Mouse (Mus musculus) adrenal gland, postnatal 4 days (tissue): ENCODE data around the gene Irf1. TPM values are rescaled to one million over a fixed set of nuclear protein-coding genes. Genes with fewer than 3 reads are reported as not detected.

ENCODE experiments used
- DNase-seq, 2 experiments: peaks; one replicate each; pipeline ENCODE4 v3.0.0; 2021 to 2022; ENCODE audit warnings: low spot score in 2 of 2, mixed read lengths in 2 of 2
- total RNA-seq, 2 experiments: library from RNA; stranded (reverse); gene quantifications; 2 replicates each; pipeline ENCODE4 v1.2.3; 2021

Irf1 gene
- total RNA-seq, 2 experiments from 2014 or later, result 33.6 to 40.2 TPM

GRCm38 (mm10) chr11:53759545-53760406 lies 10.0 kb upstream of the Irf1 start:
- DNase-seq, result no peak

GRCm38 (mm10) chr11:53761284-53761683 lies 8.5 kb upstream of the Irf1 start:
- no peak for DNase-seq

DNA sequence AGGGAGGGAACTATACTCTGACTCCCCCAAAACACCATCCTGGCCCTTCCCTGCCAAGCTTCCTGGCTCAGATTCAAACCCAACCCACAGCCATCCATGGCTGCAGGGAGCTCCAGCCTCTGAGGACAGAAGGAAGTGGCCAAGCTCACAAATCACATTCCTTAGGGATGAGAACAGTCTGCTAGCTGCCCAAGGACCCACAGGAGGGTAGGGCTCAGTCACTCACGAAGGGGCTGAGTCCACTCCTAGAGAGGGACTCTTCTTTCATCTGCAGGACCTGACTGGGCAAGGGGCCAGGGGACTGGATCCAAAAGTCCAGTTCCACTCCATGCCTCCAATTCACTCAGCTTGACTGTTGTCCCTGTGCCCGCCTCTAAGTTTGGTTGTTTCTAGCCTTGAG lies 8.0 kb upstream of the Irf1 start:
- DNase-seq, result peak; percentile 51 to 74

DNA sequence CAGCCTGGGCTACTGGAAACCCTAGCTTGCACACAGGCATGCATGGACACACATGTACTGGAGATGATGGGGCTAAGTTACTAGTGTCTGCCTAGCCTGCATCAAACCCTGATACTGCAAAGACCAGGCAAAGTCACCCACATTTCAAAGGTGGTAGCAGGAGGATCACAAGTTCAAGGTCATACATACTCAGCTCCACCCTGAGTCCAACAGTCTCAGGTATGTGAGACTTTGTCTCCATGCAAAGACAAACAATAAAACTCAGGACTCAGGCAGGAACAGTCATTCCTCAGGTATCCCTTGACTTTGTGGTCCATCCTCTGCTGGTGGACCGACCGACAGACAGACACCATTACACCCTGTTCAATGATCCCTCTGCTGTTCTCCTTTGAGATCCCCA lies 7.4 kb upstream of the Irf1 start:
- DNase-seq, result no peak

DNA sequence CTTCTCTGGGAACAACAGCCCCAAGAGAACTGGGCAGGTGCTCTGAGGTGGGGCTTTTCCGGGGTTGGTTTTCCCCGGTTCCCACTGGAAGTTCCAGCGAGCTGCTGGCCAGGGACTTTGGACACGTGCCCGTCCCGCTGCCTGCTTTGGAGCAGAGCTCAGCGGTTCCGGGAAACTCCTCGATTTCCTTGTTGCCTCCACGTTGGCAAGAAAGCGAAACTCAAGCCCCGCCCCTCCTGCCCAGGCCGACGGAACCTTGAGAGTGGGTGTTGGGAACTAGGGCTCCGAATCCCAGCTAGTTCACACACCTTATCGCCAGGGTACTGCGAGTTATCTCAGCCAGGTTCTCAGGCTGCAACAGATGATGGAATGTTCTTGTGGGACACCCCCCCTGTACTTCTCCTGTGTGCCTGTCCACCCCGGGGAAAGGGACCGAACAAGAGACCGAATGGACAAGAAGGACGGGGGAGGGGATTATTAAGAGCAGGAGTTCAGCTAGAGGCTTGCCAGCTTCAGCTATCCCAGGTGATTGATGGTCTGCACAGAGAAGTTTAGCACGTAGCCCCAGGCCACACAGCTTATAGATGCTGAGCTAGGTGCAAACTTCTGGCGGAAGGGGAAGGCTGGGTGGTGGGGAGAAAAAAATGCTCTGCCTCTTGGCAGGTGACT lies 6.9 kb upstream of the Irf1 start:
- peak; percentile 64 to 85 for DNase-seq

GRCm38 (mm10) chr11:53763496-53764140 lies 6.2 kb upstream of the Irf1 start:
- DNase-seq, result peak; percentile 59 to 86

DNA sequence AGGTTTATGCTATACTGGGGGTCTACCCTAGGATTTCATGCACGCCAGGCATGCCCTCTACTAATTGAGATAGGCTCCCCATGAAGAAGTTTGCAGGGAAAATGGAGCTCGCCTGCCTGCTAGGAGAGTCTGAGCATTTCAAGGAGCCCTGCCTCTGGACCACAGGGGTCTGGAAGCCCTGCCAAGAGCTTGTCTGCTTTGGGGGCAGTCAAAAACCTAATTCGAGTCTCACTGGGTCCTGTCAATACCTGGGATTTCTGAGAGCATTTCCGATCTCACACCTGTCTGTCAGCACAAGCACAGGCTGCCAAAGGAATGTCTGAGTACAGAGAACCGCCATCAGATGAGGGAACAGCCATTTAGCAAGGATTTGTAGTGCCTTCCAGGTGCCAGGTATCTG lies 5.2 kb upstream of the Irf1 start:
- no peak for DNase-seq

GRCm38 (mm10) chr11:53768422-53769184 lies 1.2 kb upstream of the Irf1 start:
- DNase-seq, result no peak

DNA sequence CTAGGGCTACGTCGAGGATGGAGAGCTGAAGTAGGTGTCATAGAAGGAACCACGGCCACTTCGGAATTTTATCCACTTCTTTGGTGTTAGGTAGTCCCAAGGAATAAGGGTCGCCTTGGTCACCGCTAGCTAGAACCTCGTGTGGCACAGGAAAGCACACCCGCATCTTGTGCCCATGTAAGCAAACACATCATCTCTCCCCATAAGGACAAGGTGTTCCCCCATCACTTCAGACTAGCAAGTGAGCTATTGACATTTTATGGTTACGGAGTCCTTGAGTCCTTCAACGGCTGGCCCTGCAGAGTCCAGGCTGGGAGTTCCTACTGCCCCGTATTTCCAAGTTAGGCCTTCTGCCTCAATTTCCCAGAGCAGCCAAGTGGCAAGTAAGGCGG lies 633 bp upstream of the Irf1 start:
- no peak for DNase-seq

DNA sequence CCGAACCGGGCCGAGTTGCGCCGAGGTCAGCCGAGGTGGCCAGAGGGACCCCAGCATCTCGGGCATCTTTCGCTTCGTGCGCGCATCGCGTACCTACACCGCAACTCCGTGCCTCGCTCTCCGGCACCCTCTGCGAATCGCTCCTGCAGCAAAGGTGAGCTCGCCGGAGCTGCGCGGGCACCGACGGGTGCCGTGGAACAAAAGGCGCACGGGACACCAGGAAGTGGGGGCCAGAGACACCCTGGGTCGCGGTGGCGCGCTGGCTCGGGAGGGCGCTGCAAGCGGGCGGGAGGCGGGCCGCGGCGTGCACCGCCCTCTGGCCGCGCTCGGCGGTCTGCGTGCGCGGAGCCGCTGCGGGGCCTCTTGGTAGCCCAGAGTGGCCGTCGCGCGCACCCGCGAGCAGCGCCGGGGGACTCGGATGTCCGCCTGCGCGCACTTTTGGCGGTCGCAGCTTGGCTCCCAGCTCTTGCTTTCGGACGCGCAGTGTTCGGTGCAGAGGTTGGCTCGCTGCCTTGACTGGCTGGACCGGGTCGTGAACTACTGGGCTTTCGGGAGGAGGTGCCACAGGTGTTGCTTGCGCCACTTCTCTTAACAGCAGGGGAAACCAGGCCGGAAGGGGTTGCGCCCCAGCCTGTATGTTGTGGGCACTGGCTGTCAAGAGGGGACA lies 444 bp downstream of the Irf1 start:
- peak; percentile 59 to 60 for DNase-seq

DNA sequence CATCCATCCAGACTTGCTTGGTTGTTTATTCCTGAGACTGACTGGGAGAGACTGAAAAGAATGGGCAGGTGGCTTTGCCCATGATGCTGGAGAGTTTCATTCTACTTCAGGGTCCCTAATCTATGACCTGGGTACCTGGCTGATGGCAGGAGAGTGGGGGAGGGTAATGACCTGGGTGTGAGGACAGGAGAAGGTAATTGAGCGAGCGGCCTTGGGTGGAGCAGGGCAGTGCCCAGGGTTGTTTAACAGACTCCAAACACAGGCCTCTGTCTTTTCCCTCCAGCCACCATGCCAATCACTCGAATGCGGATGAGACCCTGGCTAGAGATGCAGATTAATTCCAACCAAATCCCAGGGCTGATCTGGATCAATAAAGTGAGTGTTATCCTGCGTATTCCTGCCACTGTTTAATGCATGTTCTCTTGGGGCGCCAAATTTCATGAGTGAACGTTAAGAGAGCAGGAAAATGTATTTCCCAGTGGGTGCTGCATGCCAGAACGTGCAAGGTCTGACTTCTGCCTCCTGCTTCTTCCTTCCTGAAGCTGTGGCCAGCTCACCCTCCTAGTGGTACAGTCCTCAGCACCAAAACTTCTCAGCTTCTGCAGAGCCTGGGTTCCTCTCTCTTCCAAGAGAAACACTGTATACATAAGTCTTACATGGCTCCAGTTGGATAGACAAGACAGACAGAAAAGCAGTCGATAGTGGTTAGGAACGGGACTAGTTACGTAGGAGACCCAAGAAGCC lies 1.4 kb downstream of the Irf1 start:
- no peak for DNase-seq

- DNase-seq, result no peak
These were observed 2.7 kb downstream of the Irf1 start for GRCm38 (mm10) chr11:53772536-53772935.

- no peak for DNase-seq
These were observed 3.3 kb downstream of the Irf1 start, which contains the start of gene Gm17334 for GRCm38 (mm10) chr11:53773087-53773486. Gm17334 (minus strand) TSS chr11:53773187.

GRCm38 (mm10) chr11:53773641-53774360 lies 4.0 kb downstream of the Irf1 start:
- DNase-seq, result no peak

DNA sequence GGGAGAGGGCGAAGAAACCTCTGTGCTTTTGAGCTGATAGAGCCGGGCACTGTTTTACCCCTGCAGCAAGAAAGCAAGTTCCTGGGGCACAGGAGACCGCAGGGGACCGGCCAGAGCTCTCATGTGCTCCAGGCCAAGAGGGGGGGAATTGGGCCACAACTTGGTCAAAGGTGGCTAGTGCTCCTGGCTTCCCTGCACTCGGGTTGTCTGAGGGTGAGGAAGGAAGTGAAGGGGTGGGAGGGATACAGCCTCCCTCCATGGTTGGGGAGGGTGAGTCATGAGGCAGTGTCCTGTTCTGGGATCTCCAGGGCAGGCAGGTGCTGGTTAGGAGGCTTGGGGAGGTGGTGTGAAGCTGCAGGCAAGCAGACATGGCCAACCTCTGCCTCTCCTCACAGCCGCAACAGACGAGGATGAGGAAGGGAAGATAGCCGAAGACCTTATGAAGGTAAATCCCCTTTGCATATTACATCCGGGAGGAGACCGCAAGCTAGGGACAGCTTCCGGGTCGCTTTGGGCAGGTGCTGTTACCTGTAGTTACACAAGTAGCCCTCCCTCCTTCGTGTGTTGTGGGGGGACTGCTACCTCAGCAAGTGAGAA lies 4.9 kb downstream of the Irf1 start:
- no peak for DNase-seq

DNA sequence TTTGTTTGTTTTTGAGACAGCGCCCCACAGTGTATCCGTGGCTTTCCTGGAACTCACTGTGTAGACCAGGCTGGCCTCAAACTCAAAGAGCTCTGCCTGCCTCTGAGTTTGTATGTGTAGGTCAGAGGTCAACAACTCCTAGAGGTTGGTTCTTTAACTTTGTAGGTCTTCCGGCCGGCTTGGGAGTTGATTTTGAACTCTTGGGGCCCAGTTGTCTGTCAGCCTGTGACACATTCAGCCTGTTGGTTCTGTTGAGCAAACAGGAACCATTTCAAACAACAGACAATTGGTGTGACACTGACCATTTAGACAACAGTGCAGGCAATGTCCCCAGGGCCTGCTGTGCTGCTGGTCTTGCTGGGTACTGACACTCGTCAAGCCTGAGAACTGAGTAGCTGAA lies 7.9 kb downstream of the Irf1 start:
- DNase-seq, result no peak

- DNase-seq, result no peak
These were observed 8.6 kb downstream of the Irf1 start for GRCm38 (mm10) chr11:53778455-53778854.

- no peak for DNase-seq
These were observed 10.0 kb downstream of the Irf1 start for GRCm38 (mm10) chr11:53779808-53780207.

DNA sequence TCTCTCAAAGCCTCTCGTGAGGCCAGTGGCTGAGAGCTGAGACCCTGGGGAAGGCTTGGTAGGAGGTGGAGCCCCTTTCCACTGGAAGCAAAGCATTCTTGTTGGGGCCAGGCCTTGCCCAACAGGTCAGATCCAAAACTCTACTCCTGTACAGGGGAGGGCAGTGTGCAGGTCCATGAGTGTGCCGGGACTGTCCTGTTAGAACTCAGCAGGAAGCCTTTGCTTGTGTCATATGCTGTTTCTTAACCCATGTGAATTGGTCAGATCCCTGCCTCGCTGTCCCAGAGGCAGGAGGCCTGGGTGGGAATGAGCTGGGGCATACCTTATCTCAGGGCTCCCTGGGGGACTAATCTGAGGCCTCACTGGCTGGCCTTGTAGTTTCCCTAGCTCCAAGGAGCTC lies 10.4 kb downstream of the Irf1 start:
- DNase-seq, result no peak
